Mouse (Mus musculus): Measurements from ENCODE around the gene Emilin1.

Gene Emilin1

DNA sequence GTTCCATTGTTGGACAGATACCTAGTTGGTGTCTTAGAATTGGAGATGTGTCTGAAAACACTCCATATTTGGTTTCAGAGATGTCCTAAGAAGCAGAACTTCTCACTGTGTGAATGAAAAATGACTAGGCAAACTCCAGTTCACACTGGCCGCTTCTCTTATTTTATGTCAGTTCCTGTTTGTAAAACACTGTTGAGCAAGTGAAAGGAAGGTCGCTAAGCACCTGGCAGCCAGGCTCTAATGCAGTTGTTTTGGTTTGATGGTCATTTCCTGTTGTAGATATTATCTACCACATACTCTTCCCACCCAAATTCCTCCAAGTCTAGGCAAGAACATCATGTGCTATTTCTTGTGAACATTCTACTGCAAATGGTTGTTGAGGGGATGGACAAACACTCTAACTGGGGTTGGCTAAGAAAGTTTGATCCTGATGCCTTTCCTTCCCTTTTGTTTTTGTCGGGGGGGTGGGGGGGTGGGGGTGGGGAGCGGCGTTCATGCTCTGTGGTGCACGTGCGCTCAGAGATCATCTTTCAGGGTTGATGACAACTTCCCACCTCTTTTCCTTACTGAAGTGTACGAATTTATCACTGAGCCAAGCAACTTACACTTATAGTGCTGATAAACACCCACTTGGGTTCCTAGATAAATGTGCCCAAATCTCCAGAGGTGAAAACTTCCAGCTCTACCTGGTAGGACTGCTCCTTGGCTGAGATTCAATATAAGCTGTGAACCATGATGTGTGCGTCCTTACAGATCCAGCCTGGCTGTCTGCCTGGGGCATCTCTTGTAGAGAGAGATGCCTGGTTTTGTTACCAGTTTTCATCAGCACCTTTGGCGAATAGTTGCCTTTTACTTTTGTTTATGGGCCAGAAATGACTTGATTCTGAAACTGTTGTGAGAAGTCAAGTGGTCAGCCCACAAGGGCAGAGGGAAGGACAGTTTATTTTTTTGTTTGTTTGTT, 48.6 kb downstream of the Emilin1 start:
- DNase-seq: no peak

DNA sequence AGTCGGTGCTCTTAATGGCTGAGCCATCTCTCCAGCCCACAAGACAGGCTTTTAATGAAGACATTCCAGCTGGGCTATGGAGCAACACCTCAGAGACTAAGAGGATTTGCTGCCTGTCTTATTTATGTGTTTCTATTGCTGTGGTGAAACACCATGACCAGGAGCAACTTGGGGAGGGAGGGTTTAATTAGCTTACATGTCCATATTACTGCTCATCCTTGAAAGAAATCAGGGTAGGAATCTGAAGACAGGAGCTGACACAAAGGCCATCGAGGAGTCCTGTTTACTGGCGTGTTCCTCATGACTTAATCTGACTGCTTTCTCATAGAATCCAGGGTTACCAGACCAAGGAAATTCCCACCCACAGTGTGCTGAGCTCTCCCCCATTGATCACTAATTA, 50.7 kb downstream of the Emilin1 start:
- no peak for DNase-seq

DNA sequence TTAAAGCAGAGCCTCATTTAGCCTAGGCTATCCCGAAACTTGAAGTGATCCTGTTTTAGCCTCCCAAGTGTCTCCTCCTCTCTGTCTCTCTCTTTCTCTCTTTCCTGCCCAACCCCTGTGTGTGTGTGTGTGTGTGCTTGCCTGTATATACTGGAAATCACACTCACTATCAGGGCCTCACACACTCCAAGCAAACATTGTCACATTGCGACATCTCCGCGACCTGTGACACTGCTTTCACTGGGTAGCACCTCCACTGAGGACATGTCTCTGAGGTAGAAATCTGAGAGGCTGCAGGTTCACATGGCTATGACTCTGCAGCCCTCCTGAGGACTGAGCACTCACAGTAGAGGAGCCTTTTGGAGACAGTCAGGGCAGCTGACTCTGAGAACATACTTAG, 53.0 kb downstream of the Emilin1 start:
- DNase-seq: no peak

DNA sequence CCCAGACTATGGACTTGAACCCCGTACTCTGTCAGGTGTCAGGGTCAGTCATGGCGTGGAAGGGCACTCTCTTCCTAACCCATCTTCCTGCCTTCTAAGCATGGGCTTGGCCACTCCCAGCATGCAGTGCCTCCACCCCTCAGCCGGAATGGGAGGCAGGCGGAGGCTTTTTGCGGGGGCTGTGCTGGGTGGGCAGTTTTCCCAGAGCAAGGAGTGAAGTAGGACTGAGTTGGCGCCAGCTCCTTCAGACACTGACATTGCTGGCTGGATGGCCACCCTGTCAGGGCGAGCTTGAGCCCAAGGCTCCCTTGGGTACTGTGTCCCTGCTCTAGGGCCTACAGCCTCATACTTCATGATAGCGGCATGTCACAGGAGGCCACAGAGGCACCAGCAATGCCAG, 55.2 kb downstream of the Emilin1 start, which contains the start of gene Tcf23:
Tcf23 (plus strand) TSS at position 247 of the 400 bp plus-strand sequence.
- no peak for DNase-seq

DNA sequence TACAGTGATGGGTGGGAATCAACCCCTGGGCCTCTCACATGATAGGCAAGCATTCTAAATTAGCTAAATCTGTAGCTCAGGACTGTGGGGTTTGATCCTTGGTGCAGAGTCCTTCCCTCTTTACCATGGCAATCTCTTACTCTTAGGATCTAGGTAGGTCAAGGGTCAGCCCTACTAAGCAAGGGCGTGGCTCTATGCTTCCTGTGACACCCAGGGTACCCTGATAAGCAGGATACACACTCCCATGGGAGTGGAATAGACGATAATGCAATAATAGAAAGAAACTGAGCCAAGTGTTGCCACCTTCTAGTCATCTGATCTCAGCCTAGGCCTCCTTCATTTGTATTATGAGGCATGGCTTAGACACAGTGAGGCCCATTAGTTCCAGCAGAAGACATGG, 56.2 kb downstream of the Emilin1 start:
- no peak for DNase-seq

All from kidney, adult 18-20 months (tissue).